Mouse (Mus musculus): ENCODE results near the gene Olfr1115.

- no peak for TF ChIP-seq ZNF384 (IDR thresholded peaks at IDR 0.05; ENCODE audit: low read depth, low read length)
- no peak for TF ChIP-seq CHD2 (IDR thresholded peaks at IDR 0.05; ENCODE audit: low read depth, low read length)
- TF ChIP-seq MAFK (IDR thresholded peaks at IDR 0.05; ENCODE audit: insufficient read depth, low read depth, low read length): no peak
- no peak for TF ChIP-seq HCFC1 (IDR thresholded peaks at IDR 0.05; ENCODE audit: borderline replicate concordance, insufficient read depth, low read length)
- TF ChIP-seq ZC3H11A (IDR thresholded peaks at IDR 0.05; ENCODE audit: borderline replicate concordance, low read depth, low read length): no peak
Observed at GRCm38 (mm10) chr2:87247713-87248112, at the start of gene Olfr1115.
